Mouse (Mus musculus) liver, postnatal 0 days (tissue): Measurements from ENCODE around the gene Dscaml1.

Experiments
- CTCF ChIP-seq: sonication (generic); IDR thresholded peaks from 2 replicates; pipeline ENCODE4 v1.5.1; 2016; ENCODE audit warnings: antibody characterized with exemption, low read depth
- EP300 ChIP-seq: IDR thresholded peaks from 2 replicates; pipeline ENCODE4 v1.6.1; 2016; ENCODE audit warnings: antibody characterized with exemption, low read depth, mild to moderate bottlenecking

DNA sequence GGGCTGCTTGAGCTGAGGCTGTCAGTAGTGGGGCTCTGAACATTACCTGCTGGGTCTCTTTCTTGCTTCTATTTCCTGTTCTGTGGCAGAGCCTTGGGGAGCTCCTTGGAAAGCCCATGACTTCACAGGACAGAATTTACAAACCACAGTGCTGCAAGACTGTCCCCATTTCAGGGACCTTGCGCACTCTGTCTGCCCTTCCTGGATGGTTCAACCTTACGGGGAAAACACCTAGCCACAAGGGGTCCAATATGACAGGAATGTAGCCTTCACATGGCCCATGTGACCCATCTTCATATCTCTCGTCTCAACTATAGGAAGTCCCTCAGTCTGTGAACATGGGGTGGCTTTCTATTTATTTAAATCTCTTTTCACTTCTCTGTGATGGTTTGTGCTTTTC lies 68.5 kb downstream of the Dscaml1 start:
- TF ChIP-seq EP300: no peak
- no peak for TF ChIP-seq CTCF
